Mouse (Mus musculus) left cerebral cortex, adult 9 months (tissue): Measurements from ENCODE around the gene Coq6.

Experiments
- DNase-seq, 2 experiments: peaks; one replicate each; pipeline ENCODE4 v3.0.0; 2022; ENCODE audit warnings: low spot score in 2 of 2

Coq6 gene

DNA sequence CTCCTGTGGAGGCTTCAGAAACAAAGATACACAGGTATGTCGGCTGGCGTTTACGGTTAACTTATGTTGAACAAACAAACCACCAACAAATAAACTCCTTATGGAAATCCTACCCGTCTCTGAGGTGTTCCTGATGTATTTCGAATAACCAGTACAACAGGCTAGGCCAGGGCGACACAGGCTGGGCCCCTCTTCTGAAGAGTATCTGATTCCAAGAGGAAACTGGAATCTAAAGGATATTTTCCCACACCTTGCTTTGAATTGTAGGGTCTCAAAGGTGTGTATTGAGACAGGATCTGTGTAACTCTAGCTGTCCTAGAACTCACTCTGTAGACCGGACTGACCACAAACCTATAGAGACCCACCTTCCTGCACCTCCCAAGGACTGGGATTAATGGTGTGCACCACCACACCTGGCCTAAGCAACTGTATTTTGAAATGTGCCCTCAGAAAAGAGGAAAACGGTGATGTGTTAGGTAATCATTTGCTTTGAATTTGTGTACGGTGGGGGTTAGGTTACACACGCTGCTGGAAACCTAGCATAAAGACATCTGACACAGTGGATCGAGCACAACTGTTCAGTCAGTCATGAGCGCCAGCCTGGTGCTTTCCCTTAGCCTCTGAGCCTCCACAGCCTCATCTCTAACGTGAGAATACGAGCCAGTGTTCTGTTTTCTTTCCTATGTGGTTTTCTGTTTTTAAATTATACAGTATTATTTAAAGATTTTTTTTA lies 35.7 kb downstream of the Coq6 start:
- no peak for DNase-seq

DNA sequence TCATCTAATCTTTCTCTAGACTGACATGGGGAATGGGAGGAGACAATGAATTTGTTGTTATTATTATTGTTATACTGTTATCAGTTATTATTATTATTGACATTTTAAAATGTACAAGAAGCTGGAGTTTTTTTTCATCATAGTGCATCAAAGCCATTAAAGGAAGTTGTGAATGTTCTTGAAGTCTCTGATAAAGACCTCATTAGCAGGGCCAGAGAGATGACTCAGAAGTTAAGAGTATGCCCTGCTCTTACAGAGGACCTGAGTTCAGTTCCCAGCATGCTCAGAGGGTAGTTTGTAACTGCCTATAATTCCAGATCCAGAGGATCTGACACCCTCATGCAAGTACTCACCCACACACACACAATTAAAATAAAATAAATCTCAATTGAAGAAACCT lies 36.2 kb downstream of the Coq6 start:
- no peak for DNase-seq

DNA sequence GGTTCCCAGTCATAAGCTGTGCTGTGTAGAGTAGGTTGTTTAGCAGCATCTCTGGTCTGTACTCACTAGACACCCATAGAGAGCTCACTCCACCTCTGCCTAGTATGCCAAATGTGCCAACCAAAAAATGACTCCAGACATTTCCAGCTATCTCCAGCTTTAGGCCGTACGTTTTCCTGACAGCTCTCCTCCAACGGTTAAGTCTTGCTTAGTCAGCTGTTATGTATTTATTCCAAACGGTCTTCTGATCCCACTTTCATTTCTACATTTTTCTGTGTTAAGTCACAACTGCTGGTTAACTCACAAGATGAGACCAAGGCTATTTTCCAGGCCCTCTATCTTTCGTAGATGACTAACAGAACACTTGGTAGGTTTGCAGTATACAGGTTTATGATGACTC lies 37.2 kb downstream of the Coq6 start:
- no peak for DNase-seq

DNA sequence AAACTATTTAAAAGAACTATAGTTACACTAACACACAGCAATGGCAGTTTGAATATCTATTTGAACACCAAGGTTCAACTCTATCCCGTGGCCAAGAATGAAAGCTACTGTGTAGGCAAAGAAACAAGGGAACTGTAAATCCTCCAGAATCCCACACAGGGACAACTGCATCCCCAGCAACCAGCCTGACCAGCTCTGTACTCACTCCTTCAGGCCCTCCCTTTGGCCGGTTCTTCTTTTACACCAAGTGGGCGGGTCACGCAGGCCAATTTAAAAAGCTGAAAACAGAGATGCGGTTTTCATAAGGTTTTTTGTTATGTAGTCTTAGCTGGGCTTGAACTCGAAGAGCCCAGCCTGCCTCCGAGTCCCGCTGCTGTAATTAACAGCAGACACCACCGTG lies 37.7 kb downstream of the Coq6 start:
- no peak for DNase-seq

DNA sequence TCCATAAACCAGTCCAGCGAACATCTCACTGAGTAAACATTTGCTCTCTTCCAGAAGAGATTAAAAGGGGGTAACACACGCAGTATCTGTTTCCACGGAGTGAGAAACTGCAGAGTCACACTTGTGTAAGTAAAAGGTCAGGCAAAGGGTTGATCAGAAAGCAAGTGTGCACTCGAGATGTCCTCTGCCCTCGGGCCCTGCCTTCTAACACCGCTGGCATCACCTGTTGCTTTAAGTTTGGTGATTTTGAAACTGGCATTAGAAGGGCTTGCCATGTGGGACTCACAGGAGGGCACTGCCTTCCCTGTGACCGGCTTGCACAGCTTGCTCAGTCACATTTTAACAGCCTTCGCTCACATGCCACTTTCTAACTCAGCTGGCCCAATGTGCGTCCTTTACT lies 38.2 kb downstream of the Coq6 start:
- DNase-seq = no peak

DNA sequence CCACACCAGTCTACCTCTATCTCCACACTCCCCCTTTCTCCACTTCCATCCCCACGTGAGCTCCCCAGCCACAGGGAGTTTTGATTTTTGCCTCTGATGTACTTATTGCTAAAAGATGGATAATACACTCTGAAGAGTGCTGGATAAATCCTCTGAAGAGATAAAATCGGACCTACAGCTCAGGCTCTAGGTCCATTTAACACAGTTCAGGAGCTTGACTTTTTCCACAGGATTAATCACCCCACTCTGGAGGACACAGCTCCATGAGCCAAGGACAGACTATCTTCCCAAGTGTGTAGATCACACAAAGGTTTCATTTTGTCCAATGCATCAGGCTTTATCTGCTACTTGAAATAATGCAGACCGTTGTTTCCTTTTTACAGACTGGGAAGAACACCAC lies 38.6 kb downstream of the Coq6 start:
- no peak for DNase-seq

DNA sequence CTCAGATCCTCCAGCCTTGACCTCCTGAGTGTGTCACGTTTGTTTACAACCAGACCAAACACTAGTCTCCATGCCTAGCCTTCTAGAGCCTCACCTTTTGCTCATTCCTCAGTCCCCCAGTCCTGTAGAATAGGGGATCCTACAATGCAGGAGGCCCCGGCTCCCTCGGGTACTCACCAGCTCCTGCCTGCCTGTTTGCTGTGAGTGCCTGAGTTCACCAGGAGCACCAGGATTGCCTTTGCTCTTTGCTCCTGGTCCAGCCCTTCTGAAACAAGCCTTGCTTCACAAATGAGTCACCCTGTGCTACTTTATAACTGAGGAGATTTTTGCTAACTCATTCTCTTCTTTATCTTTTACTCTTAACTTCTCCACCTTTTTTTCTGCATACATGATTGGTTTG lies 39.2 kb downstream of the Coq6 start:
- DNase-seq = no peak

DNA sequence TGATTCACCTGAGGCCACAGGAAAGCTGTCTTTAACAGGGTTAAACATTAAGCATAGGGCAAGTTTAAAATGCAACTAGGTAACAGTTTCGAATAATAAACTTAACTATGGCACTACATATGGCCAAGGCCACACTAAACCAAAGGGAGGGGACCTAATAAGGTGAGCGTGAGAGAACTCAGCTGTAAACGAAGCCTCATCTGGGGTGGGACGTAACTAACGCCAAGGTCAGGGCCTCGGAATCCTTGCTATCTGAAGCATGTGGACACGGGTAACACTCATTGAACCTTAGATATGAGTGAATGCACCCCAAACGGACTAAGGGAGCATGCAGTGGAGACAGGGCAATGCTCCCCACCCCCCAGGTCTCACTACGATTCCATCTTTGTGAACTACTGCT lies 41.5 kb downstream of the Coq6 start:
- no peak for DNase-seq

DNA sequence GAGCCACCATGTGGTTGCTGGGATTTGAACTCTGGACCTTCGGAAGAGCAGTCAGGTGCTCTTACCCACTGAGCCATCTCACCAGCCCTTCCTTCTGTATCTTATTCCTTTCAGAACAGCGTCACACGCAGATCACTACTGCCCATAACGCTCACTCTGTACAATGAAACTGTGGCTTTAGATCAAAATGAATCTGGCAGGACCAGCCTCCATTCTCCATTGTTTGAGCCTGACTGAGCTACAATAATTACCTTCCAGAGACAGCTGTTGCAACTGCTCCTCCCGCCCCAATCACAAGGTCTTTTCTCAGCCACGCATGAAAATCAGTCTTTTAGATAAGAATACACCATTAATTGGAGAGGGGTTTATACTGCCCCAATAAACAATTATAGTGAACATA lies 43.1 kb downstream of the Coq6 start:
- DNase-seq = no peak

DNA sequence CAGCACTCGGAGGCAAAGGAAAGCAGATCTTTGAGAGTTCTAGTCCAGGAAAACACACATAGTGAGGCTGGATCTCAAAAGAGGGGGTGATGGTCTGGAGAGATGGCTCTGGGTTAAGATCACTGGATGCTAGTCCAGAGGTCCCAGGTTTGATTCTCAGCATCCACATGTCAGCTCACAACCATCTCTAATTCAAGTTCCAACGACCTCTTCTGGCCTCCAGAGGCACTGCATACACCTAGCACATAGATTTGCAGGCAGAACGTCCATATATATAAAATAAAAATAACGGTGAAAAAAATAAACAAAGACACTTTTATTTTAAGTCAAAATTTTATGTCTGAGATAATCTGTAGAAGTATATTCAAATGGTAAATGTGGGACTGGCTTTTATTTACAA lies 45.8 kb downstream of the Coq6 start:
- no peak for DNase-seq

DNA sequence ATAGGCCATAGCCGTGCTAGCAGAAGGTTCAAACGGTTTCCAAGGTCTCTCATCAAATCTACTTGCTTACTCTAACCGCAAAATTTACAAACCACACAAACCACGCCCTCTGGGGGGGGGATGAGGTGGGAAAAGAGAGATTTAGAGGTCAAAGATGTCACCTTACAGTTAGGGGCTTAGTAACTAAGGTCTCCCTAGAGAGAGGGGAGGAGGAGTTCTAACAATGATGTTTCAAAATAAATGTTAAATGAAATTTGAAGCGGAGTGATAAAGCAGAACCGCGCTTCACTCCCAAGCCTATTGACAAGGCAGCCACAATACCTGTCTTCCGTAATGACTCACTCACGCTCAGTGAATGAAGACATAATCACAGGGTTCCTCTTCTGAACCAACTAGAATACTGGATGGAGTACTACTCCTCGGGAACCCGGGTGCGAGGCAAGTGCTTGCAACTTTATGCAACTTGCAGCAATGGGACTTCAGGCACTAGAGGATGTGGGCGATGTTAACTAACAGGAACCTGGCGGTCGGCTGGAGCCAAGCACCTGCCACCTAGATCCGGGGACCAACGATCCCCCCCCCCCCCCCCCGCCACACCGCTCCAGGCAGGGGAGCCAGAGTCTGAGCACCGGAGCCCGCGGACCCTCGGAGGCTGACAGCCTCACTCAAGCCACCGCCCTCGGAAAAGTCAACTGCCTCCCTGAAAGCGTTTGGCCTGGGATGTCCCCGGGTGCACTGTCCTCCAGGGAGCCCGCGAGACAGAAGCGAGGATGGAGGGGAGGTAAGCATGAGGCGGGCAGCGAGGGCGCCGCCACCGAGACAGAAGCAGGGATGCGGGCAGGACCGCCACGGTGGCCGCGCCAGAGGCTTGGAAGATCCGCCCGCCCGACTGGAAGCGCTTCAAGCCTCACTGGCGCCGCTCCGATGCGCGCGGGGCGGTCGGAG lies 46.7 kb downstream of the Coq6 start:
- peak in 1 of 2 experiments; percentile 30 for DNase-seq

DNA sequence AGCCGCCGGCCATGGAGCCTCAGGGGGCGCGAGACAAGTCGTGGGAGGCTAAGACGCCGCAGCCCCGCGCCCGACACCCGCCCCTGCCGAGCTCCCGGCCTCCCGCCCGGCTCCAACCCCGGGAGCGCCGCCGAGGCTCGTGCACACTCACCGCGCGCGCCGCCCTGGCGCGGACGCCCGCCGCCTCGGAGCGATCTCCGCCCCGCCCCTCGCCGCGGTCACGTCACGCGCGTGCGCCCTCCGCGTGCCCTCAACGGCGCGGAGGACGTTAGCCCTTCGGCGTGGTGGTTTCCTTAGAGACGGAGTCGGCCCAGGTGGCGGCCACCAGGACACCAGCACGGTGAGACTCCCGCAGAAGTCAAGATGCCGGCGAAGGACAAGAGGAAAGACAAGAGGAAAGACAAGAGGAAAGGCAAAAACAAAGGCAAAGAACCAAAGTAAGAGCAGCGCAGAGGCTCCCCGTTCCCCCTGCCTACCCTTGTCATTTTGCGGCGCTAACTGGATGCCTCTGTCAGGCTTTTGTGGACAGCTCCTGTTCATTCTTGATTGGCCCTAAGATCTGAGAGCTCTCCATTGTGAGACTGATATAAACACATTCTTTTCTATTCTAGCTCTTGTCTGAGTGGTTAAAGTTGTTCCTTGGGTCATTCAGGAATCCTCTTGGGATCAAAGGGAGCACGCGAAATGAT lies 47.5 kb downstream of the Coq6 start, which contains the start of the genes Entpd5 and Bbof1:
Gene Entpd5 (minus strand): TSS at position 211 of the 689 bp plus-strand sequence.
Gene Bbof1 (plus strand): TSS at position 253 of the 689 bp plus-strand sequence.
- DNase-seq = peak; percentile 68 to 89

DNA sequence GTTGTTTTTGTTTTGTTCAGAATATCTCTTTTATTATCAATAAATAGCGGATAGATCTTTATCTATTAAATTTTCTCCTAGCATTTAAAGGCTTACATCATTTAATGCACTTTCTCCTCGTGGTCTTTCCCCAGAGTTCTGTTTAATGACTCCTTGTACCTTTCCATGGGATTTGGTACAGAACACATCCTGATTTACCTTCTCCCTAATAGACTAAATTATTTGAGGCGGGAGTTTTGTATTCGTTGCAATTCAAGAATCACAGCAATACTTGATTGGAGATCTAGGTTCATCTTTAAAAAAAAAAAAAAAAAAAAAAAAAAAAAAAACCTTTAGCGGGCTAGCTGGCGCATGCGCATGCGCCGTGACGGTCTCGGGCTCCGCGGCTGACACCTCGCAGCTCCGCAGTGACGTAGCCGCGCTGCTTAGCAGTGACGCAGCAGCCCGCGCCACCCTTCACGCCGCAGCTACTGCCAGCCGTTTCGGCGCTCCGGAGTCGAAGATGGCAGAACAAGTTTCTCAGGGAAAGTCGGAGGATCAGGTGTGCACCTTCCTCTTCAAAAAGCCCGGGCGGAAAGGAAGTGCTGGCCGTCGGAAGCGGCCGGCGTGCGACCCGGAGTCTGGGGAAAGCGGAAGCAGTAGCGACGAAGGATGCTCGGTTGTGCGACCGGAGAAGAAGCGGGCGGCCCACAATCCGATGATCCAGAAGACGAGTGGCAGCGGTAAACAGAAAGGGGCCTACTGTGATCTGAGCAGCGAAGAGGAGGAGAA lies 55.6 kb downstream of the Coq6 start, which contains the start of gene Rnf113a2:
Gene Rnf113a2 (plus strand): TSS at position 363 of the 771 bp plus-strand sequence.
- DNase-seq = peak; percentile 52 to 86

DNA sequence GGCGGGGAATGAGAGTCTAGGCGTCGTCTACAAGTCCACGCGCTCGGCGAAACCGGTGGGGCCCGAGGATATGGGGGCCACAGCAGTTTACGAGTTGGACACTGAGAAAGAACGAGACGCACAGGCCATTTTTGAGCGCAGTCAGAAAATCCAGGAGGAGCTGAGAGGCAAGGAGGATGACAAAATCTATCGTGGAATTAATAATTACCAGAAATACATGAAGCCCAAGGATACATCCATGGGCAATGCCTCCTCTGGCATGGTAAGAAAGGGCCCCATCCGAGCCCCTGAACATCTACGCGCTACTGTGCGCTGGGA lies 56.1 kb downstream of the Coq6 start:
- no peak for DNase-seq
